Mouse (Mus musculus) myocyte (in vitro differentiated cells): ENCODE measurements at regions not wholly inside any gene's neighbourhood (a gene's known extent, or its start where the extent isn't known, plus 50 kb on each side); places are given as distances from the start of the nearest gene placed in this dataset.

Experiments used
- H3K27me3 ChIP-seq: one replicate; pipeline ENCODE4 v1.6.1; 2011; ENCODE audit not compliant: control insufficient read depth, insufficient read depth, insufficient read length
- H3K36me3 ChIP-seq: one replicate; pipeline ENCODE4 v1.6.1; 2011; ENCODE audit not compliant: control insufficient read depth, insufficient read depth
- H3K4me2 ChIP-seq: one replicate; pipeline ENCODE4 v1.6.1; 2011; ENCODE audit warnings: low read depth, control low read depth
- H3K4me3 ChIP-seq: one replicate; pipeline ENCODE4 v1.5.1; 2011; ENCODE audit warnings: mild to moderate bottlenecking, control low read depth, moderate library complexity
- H3K79me2 ChIP-seq: one replicate; pipeline ENCODE4 v1.6.1; 2011; ENCODE audit not compliant: control insufficient read depth, insufficient read depth
- H3ac ChIP-seq: one replicate; pipeline ENCODE4 v1.6.1; 2011; ENCODE audit not compliant: control insufficient read depth, insufficient read length
- CEBPB ChIP-seq: IDR thresholded peaks from 2 replicates; pipeline ENCODE4 v1.6.1; 2011; ENCODE audit warnings: mild to moderate bottlenecking, moderate library complexity; ENCODE audit not compliant: poor library complexity, insufficient read depth, severe bottlenecking
- E2F4 ChIP-seq: IDR thresholded peaks from one replicate; pipeline ENCODE4 v1.6.1; 2011; ENCODE audit warnings: mild to moderate bottlenecking, control low read depth, moderate library complexity; ENCODE audit not compliant: insufficient read depth
- MAX ChIP-seq: IDR thresholded peaks from one replicate; pipeline ENCODE4 v1.6.1; 2011; ENCODE audit warnings: low read depth, mild to moderate bottlenecking, control low read depth
- MYOD1 ChIP-seq, 3 experiments: IDR thresholded peaks; one replicate each; pipeline ENCODE4 v1.6.1; 2011; ENCODE audit warnings: control low read depth in 2 of 3, low read depth in 2 of 3, mild to moderate bottlenecking in 2 of 3, moderate library complexity in 1 of 3; ENCODE audit not compliant: insufficient read length in 2 of 3, control insufficient read depth in 1 of 3
- MYOG ChIP-seq, 3 experiments: IDR thresholded peaks; one replicate each; pipeline ENCODE4 v1.6.1; 2011; ENCODE audit warnings: control low read depth in 2 of 3, low read depth in 2 of 3, mild to moderate bottlenecking in 2 of 3; ENCODE audit not compliant: insufficient read length in 2 of 3, control insufficient read depth in 1 of 3, insufficient read depth in 1 of 3
- POLR2A ChIP-seq: IDR thresholded peaks from one replicate; pipeline ENCODE4 v1.6.1; 2011; ENCODE audit warnings: low read depth, mild to moderate bottlenecking, control low read depth, moderate library complexity; ENCODE audit not compliant: insufficient read length
- POLR2AphosphoS2 ChIP-seq: IDR thresholded peaks from one replicate; pipeline ENCODE4 v1.6.1; 2011; ENCODE audit warnings: low read depth, control low read depth; ENCODE audit not compliant: insufficient read length
- REST ChIP-seq: IDR thresholded peaks from one replicate; pipeline ENCODE4 v1.6.1; 2011; ENCODE audit warnings: mild to moderate bottlenecking, control low read depth, moderate library complexity; ENCODE audit not compliant: insufficient read depth, insufficient read length
- SRF ChIP-seq: IDR thresholded peaks from one replicate; pipeline ENCODE4 v1.6.1; 2011; ENCODE audit warnings: low read depth; ENCODE audit not compliant: control insufficient read depth, insufficient read length
- TCF12 ChIP-seq: IDR thresholded peaks from one replicate; pipeline ENCODE4 v1.6.1; 2011; ENCODE audit warnings: mild to moderate bottlenecking, control low read depth; ENCODE audit not compliant: poor library complexity, insufficient read depth, severe bottlenecking
- TCF3 ChIP-seq: IDR thresholded peaks from one replicate; pipeline ENCODE4 v1.6.1; 2011; ENCODE audit warnings: low read depth, control low read depth; ENCODE audit not compliant: insufficient read length
- USF1 ChIP-seq: IDR thresholded peaks from one replicate; pipeline ENCODE4 v1.6.1; 2011; ENCODE audit warnings: low read depth, mild to moderate bottlenecking, control low read depth, moderate library complexity

DNA sequence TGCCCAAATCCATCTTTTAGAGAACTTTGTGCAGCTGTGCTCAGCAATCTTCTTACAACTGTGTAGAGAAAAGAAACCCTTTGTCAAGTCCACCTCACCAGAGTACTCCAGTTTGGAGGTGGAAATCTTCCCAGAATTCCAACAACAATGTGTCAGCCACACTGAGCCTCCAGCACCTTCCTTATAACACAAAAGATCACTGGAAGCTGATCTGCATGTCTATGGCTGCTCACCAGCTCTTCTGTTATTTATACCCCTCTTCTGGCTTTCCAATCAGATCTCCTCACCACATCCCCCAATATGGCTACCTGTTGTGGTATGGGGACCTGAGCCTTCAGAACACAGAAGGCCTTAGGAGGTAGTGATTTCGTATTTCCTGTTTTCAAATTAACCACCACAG is 50.2 kb upstream of the Galnt18 start:
- H3K4me3 ChIP-seq = no peak overlapping the region
- H3K36me3 ChIP-seq = no peaks in the 10 kb centered on the region
- no peaks in the 10 kb centered on the region for H3K79me2 ChIP-seq
- H3K27me3 ChIP-seq = no peaks in the 10 kb centered on the region
- no peak overlapping the region for H3ac ChIP-seq
- TF ChIP-seq MYOD1 (IDR thresholded peaks at IDR 0.05; ENCODE audit: control insufficient read depth in 1 of 3, insufficient read length in 2 of 3, low read depth in 2 of 3) = no peak
- TF ChIP-seq USF1 = no peak
- no peak for TF ChIP-seq CEBPB
- no peak for TF ChIP-seq MAX
- no peak for TF ChIP-seq POLR2AphosphoS2
- no peak for TF ChIP-seq TCF12
- no peak for TF ChIP-seq REST
- no peak for TF ChIP-seq SRF
- TF ChIP-seq POLR2A = no peak
- no peak for TF ChIP-seq MYOG (IDR thresholded peaks at IDR 0.05; ENCODE audit: control insufficient read depth in 1 of 3, insufficient read depth in 1 of 3, insufficient read length in 2 of 3, low read depth in 2 of 3)
- no peak for TF ChIP-seq TCF3
- TF ChIP-seq E2F4 = no peak
- H3K4me2 ChIP-seq = no peak overlapping the region
